Mouse (Mus musculus) megakaryocyte progenitor cell, adult 5-6 weeks (primary cell): ENCODE data around the gene Ghsr. TPM values are rescaled to one million over a fixed set of nuclear protein-coding genes. Genes with fewer than 3 reads are reported as not detected.

Experiments used
- ATAC-seq: replicated peaks from 2 replicates; pipeline ENCODE4 v1.8.0; 2016; ENCODE audit warnings: mild to moderate bottlenecking, moderate TSS enrichment, inconsistent platforms; ENCODE audit not compliant: poor library complexity
- total RNA-seq, 2 experiments: library from RNA; stranded (forward) in 1 of 2; stranded (reverse) in 1 of 2; fragments of 157-497, 149-512 nt in 1 of 2; fragments of 200-1000 nt in 1 of 2; gene quantifications; 2 replicates each; pipeline versions ENCODE4 v1.2.3 to v1.2.4; 2015 to 2017

Gene Ghsr
- total RNA-seq, 2 experiments from 2014 or later, result not detected

DNA sequence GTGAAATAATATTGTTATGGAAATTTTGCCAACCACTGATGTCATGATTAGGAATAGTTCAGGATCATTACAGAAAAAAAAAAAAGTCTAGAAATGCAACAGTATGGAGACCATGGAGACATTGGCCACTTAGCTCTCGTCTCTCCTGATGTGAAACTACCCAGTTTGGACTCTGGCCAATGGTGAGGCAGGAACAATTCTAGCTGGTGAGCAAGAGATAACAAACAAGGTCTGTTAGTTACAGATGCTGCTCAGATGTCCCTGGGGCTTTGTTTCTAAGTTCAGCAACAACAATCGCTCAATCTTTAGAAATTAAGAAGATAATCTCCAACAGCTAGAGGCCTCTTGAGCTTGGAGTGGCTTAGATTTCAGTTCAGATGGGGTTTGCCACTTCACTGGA is 37.4 kb downstream of the Ghsr start:
- peak; percentile 55 for ATAC-seq

DNA sequence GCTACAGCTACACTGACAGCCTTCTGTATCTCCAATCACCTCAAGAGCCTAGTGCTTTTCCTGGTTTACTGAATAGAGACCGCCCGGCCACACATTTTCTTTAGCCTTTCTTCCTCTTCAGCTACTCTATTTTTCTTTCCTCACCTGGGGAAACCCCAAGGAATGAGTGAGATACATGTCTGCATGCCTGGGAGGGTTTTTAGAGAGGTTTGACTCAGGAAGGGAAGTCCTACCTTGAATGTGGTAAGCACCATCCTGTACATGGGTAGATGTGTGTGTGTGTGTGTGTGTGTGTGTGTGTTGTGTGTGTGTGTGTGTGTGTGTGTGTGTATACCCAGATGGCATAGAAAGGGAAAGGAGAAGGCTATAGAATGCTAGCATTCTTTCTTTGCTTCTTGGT is 40.1 kb downstream of the Ghsr start:
- ATAC-seq, result no peak

DNA sequence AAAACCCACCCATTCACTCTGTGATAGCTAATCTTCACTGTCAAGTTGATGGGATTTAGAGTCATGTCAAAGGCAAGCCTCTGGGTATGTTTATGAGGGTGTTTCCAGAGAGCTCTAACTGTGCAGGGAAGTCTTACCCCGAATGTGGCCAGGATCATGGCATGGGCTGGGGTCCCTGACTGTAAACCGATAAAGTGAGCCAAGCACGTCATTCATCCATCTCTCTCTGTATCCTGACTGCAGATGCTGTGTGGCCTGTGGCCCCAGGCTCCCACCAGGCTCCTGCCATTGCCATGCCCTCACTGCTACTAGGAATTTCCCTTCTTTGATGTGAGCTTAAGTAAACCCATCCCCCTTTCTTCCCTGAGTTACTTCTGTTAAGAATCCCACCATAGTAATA is 42.4 kb downstream of the Ghsr start:
- no peak for ATAC-seq

DNA sequence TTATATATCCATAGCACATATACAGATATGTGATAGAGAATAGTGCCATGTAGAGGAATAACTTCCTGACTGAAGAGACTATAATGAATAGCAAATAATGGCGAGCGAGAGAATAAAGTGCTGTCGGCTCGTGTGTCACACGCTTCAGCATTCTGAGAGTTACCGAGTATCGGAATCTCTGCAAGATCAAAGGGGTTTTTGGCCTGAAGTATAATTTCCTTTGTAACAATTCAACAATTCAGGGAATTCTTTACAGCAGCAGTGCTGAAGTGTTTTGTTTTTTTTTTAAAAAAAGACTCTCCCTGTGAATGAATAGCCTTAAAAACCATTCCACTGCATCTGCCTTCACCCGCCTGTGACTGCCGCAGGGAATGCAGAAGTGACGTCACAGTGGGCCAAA is 45.6 kb downstream of the Ghsr start:
- no peak for ATAC-seq

DNA sequence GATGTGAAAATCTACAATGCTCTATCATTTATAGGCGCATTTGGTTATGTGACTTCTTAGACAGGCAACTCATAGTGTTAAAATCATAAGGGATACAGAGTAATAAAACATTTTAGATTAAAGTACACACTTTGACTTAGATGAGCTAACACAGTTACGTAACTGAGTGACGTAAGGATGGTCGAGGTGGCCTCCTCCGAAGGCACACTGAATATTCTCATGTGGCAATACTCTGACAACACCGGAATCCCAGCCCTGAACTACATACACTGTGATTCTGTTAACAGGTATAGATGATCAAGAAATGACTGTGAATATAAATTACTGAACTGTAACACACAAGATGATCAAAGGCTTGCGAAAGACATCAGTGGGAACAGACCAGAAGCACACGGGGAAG is 47.5 kb downstream of the Ghsr start:
- 0 out of 2 replicates have a peak, but pooled peaks have one; percentile 42 for ATAC-seq

DNA sequence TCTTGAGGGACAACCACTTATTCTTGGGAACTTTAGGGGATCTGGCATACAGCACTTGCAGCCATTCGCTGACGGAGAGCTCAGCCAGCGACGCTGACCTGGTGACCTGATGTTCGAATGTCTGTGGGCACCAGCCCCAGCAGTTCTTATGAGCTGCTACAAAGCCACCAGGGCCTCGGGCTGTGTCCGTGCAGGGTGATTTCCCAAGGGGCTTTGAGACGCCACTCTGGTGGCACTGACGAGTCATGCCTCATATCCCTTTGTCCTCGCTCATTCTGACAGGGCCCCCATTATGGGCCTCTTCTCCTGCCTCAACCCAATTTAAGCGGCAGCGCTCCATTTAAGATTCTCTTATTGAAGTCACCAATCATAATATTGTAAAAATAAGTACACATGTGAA is 50.8 kb downstream of the Ghsr start:
- no peak for ATAC-seq

DNA sequence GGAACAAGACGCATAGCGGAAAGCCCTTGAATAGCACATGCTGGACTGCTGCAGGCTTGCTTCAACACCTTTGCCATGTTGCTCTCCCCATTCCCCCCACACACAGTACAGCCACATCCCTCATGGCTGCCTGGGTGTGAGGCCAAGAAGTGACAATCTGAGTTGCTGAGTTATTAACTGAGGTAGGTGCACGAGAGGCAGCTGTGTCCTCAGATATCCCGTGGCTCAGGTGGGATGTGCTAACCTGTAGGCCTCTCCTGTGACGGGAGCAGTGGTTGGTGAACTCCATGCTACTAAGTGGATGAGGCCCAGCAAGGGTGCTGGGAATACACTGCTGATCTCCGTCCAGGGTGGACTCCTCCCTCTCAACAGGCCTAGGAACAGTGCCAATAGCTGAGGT is 51.4 kb downstream of the Ghsr start:
- ATAC-seq, result no peak

DNA sequence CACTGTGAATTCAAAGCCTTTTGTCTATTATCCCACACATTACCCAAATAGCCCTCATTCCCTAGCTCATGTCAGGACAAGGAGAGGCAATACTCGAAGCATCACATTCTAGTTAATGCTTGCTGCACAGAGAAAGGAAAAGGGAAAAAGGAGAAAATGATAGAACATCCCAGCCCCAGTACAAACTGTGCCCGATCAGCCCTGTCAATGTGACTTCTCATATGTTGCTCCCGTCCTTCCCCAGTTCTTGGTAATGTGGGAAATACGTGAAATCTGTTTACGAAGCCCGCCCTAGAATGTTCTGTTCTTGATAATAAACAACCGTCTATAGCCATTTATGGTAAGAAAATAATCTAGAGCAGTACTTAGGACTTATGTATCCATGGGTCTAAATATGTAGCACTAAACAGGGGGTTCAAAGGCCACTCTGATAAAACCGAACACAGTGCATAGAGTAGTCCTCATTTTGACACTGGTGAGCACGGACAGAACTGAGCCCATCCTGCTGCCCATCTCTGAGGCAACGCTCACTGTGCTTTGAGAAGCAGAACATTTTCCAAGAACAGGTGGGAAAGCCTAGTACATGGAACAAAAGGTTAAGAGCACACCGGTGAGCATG is 53.0 kb downstream of the Ghsr start:
- ATAC-seq, result no peak

DNA sequence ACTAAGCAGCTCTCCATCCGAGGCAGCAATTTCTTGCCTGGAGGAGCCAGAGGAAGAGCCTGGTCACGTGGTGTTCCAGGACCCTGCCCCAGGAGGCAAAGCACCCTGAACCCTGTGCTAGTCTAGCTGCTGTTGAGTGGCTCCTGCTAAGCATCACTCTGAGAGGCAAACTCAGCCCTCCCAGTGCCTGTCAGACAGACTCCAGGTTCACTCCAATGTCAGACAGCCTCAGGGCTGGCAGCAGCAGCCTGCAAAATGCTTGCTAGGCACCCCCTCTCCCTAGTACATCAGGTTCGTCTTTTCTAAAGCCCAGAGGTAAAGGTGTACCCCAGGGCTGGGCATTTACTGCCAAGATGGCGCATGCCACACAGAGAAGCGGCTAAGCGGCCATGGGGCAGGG is 56.3 kb downstream of the Ghsr start:
- no peak for ATAC-seq

Other genes with a start within 250 kb of the Ghsr start
- 76.1 and 84.2 TPM in 2 replicates for gene Ect2, start 217.5 kb upstream of the Ghsr start, total RNA-seq (2015)
- 74.3 and 75.3 TPM in 2 replicates for gene Ect2, start 217.5 kb upstream of the Ghsr start, total RNA-seq (2017)
- gene Nceh1, start 188.4 kb upstream of the Ghsr start, total RNA-seq (2015), result 17.6 and 18.4 TPM in 2 replicates
- gene Nceh1, start 188.4 kb upstream of the Ghsr start, total RNA-seq (2017), result 16.8 and 17.5 TPM in 2 replicates
- 3.8 and 7.3 TPM in 2 replicates for gene Tnfsf10, start 54.3 kb upstream of the Ghsr start, total RNA-seq (2015)
- gene Tnfsf10, start 54.3 kb upstream of the Ghsr start, total RNA-seq (2017), result 3.9 and 4.7 TPM in 2 replicates